Mouse (Mus musculus) liver, adult 2 months (tissue): Measurements from ENCODE around the gene Slco1a5. TPM values are rescaled to one million over a fixed set of nuclear protein-coding genes. Genes with fewer than 3 reads are reported as not detected.

ENCODE experiments used
- DNase-seq: peaks from one replicate; pipeline ENCODE4 v3.0.0-alpha.2; 2011; ENCODE audit warnings: low read depth, low spot score; ENCODE audit errors: extremely low read depth
- H3K27ac ChIP-seq: fragments of 200-500 bp; replicated peaks from 2 replicates; pipeline ENCODE4 v1.5.1; 2012; ENCODE audit warnings: low read depth, mild to moderate bottlenecking, control low read depth, inconsistent platforms, low read length; ENCODE audit not compliant: insufficient read depth
- H3K27me3 ChIP-seq: fragments of 200-500 bp; 2 replicates; pipeline ENCODE4 v1.6.1; 2012; ENCODE audit warnings: mild to moderate bottlenecking, moderate library complexity, low read length, inconsistent platforms; ENCODE audit not compliant: control insufficient read depth, insufficient read depth
- H3K36me3 ChIP-seq: fragments of 200-500 bp; 2 replicates; pipeline ENCODE4 v1.6.1; 2012; ENCODE audit warnings: low read length, inconsistent platforms; ENCODE audit not compliant: control insufficient read depth, insufficient read depth
- H3K4me1 ChIP-seq: fragments of 200-500 bp; 2 replicates; pipeline ENCODE4 v1.6.1; 2011; ENCODE audit warnings: low read length; ENCODE audit not compliant: control insufficient read depth, insufficient read depth
- H3K4me3 ChIP-seq: fragments of 200-500 bp; 2 replicates; pipeline ENCODE4 v1.5.1; 2011; ENCODE audit warnings: low read depth, mild to moderate bottlenecking, control low read depth, low read length, moderate library complexity; ENCODE audit not compliant: insufficient read depth
- H3K79me2 ChIP-seq: fragments of 200-500 bp; 2 replicates; pipeline ENCODE4 v1.6.1; 2012; ENCODE audit warnings: inconsistent platforms, mild to moderate bottlenecking, low read length, moderate library complexity; ENCODE audit not compliant: control insufficient read depth, insufficient read depth
- H3K9ac ChIP-seq: fragments of 200-500 bp; 2 replicates; pipeline ENCODE4 v1.6.1; 2012; ENCODE audit warnings: low read depth, mild to moderate bottlenecking, control low read depth, inconsistent platforms, low read length
- CTCF ChIP-seq: fragments of 200-500 bp; IDR thresholded peaks from 2 replicates; pipeline ENCODE4 v1.5.1; 2011; ENCODE audit warnings: low read depth, low read length, control low read depth
- POLR2A ChIP-seq: fragments of 200-500 bp; IDR thresholded peaks from 2 replicates; pipeline ENCODE4 v1.6.1; 2011; ENCODE audit warnings: low read length, control low read depth; ENCODE audit not compliant: insufficient read depth; ENCODE audit errors: extremely low read depth
- WGBS: fragments of 180-500 bp; shearing (Covaris S2); methylation state at CpG from one replicate; pipeline ENCODE4 v1.1.7; 2018; 5-methylcytosine and 5-hydroxymethylcytosine counted together
- polyA plus RNA-seq: library from polyadenylated mRNA; depleted of rRNA; stranded (reverse); fragments of >200 nt; gene quantifications from 2 replicates; pipeline ENCODE4 v1.2.3, GENCODE M21; 2012; rRNA removed
- total RNA-seq: library from RNA; depleted of rRNA; stranded (reverse); fragments of >200 nt; gene quantifications from 2 replicates; pipeline ENCODE4 v1.2.3, GENCODE M21; 2014; rRNA removed

Slco1a5 gene
- total RNA-seq (not detected in 2 replicates), polyA plus RNA-seq (not detected in 2 replicates)

DNA sequence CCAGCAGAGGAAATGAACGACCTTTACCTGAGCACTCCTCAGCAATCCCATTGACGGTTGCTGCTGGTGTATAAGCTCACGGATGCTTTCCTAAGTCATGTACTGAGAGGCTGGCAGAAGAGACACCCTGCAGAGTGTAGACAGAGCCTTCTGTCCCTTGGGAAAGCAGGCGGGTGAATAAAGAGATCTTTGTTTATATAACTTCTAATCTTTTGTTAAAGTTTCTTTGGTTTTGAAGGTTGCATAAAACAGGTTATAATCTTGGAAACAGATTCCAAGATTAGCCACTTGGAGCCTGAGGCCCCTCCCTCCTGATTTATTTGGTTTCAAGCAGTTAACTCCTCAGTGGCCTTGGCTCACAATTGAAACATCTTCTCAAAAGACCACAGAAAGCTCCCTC lies at the start of gene Slco1a5:
Gene Slco1a5, minus strand, starts transcription at position 101 of the 400 bp plus-strand sequence.
- TF ChIP-seq CTCF = no peak
- TF ChIP-seq POLR2A = no peak
- no peak within 1 kb of the TSS for H3K27ac ChIP-seq

DNA sequence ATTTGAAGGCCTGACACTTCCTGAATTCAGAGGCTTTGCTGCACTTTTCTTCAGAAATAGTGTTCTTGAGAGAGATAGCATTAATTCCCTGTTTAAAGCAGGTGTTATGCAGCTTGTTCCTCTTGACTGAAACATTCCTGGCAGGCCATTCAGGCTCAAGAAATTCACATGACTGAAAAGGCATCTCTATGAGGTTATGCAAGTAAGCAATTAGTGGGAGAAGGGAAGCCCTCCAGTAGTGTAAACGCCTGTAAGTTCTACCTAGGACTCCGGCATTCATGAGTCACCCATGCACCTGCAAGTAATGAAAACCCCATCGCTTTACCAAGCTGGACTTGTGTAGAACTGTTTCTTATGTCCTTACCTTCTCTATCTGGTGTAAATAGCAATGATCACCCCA lies 46.8 kb upstream of the Slco1a5 start:
- Histone ChIP-seq H3K27me3 (no peaks in the 10 kb centered on the region), H3K79me2 (no peaks in the 10 kb centered on the region), H3K4me3 (no peak overlapping the region), H3K9ac (no peak overlapping the region), H3K36me3 (peaks cover 32% of the 10 kb centered on the region), H3K27ac (no peak overlapping the region), H3K4me1 (no peaks in the 10 kb centered on the region)
- no peak for DNase-seq
- TF ChIP-seq POLR2A (no peak), CTCF (no peak)
- WGBS = 92% methylated on average over 3 of the region's 3 CpGs

More for the DNA sequence above, at the start of gene Slco1a5:
- DNase-seq = no peak
- H3K9ac ChIP-seq = no peak within 1 kb of the TSS
- no peaks in the 10 kb centered on the region for H3K79me2 ChIP-seq
- H3K4me1 ChIP-seq = no peaks in the 10 kb centered on the region
- H3K4me3 ChIP-seq = no peak within 1 kb of the TSS
- WGBS = 46% methylated on average over 4 of the region's 4 CpGs
- H3K27me3 ChIP-seq = no peaks in the 10 kb centered on the region
- no peaks in the 10 kb centered on the region for H3K36me3 ChIP-seq

DNA sequence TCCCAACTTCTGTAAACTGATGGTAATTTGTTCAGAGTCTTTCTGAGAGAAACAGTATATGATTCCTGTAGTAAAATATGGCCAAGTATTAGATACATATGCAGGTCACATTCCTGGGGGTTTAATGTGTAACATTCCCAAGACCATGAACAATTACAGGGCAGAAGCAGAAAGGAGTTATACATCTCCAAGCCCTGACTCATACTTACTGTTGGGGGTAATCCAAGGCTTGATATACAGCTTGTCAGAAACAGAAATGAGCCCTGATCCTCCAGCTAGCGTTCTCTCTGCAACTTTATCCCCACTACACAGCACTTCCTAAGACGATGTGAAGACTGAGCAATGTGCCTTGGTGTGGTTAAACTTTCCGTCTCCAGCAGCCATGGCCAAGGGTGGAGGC lies 44.8 kb upstream of the Slco1a5 start:
- H3K4me1 ChIP-seq = no peaks in the 10 kb centered on the region
- no peaks in the 10 kb centered on the region for H3K79me2 ChIP-seq
- H3K4me3 ChIP-seq = no peak overlapping the region
- no peak overlapping the region for H3K9ac ChIP-seq
- no peak for DNase-seq
- H3K27me3 ChIP-seq = no peaks in the 10 kb centered on the region
- no peak overlapping the region for H3K27ac ChIP-seq
- 95% methylated on average over 3 of the region's 3 CpGs for WGBS
- peaks cover 36% of the 10 kb centered on the region for H3K36me3 ChIP-seq
- TF ChIP-seq CTCF (no peak), POLR2A (no peak)

DNA sequence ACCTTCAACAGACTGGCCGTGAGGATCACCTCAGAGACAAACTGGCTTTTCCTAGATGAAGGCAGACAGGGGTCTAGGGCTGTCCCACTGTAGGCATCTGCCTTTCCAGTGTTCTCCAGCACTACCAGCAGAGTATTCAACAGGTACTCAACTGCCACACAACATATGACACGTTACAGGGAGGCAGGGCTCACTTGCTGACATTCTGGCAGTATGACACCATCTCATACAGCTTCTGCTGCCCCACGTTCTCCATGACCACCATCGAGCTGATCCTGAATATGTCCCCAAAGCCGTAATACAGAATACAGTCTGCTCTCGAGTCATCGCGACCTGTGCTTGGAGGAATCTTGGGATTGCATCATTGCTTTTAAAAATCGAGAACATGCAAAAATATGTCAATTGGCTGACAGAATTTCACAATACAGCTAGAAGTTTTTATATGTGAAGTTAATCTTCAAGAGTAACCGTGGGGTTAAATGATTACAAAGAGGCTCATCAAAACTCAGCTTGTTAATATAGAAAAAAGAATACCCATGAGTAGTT lies 43.8 kb upstream of the Slco1a5 start:
- no peak for TF ChIP-seq POLR2A
- no peak for DNase-seq
- Histone ChIP-seq H3K79me2 (no peaks in the 10 kb centered on the region), H3K27ac (no peak overlapping the region), H3K27me3 (no peaks in the 10 kb centered on the region), H3K9ac (no peak overlapping the region), H3K4me1 (no peaks in the 10 kb centered on the region), H3K36me3 (peaks cover 45% of the 10 kb centered on the region), H3K4me3 (no peak overlapping the region)
- WGBS = 93% methylated on average over 10 of the region's 10 CpGs

DNA sequence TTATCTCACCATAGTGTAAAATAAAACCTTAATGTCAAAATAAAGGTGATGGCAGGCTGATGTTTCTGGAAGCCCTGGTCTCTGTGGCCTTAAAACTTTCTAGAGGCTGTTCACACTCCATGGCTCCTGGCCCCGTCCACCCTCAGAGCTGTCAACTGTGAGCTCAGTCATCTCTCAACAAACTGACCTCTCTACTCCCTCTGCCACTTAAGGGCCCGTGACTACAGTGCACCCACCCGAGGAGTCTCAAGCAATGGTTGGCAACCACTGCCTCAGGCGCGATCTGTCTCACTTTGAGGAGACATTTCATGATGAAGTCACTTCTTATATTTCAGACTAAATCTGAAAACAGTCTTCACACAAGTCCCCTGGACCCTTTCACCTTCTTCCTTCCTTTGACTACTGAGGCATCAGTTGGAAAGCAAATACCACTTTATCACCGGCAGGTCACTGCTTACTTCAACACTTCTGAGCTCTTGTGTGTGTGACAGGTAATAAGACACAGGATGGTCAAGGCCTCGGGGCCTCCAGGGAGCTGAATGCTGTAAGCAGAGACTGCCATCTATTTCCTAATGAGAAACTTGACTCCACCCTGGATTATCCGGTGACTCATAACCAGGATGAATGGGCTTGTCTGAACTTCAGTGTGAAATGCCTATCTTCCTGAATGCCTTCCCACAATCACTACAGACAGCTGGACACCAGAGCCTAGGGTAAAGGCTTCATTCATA lies 43.1 kb upstream of the Slco1a5 start:
- no peak for TF ChIP-seq POLR2A
- no peak for TF ChIP-seq CTCF
- peaks cover 48% of the 10 kb centered on the region for H3K36me3 ChIP-seq
- H3K4me3 ChIP-seq = no peak overlapping the region
- no peak for DNase-seq
- no peaks in the 10 kb centered on the region for H3K27me3 ChIP-seq
- H3K9ac ChIP-seq = no peak overlapping the region
- H3K79me2 ChIP-seq = no peaks in the 10 kb centered on the region
- H3K4me1 ChIP-seq = no peaks in the 10 kb centered on the region
- no peak overlapping the region for H3K27ac ChIP-seq
- WGBS = 87% methylated on average over 8 of the region's 8 CpGs

DNA sequence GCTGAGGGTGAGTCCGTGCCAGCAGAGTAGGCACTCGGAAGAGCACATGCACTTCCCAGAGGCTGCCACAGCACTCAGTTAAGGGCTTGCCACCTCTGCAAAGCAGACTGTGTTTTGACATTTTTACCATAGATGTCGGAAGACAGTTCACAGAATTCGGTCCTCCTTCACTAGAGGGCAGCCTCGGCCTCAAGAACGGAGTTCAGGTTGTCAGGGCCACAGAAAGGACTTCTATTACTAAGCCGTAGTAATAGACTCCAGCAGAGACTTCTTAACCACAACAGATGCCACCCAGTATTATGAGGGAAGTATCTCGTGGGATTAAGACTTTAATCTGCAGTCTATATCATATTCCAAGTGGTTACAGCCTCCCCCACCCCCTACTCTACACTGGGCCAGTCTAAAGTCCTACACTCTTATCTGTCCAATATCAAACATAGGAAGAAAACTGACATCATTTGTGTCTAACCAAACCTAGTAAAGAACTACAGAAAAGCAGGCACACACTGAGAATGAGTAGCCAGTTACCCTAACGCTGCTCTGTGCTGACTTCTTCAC lies 40.3 kb upstream of the Slco1a5 start:
- no peak overlapping the region for H3K4me3 ChIP-seq
- H3K27ac ChIP-seq = no peak overlapping the region
- no peaks in the 10 kb centered on the region for H3K79me2 ChIP-seq
- peaks cover 58% of the 10 kb centered on the region for H3K36me3 ChIP-seq
- TF ChIP-seq POLR2A (no peak), CTCF (no peak; the same call in 1 of the 2 replicates)
- H3K9ac ChIP-seq = no peak overlapping the region
- H3K27me3 ChIP-seq = no peaks in the 10 kb centered on the region
- no peaks in the 10 kb centered on the region for H3K4me1 ChIP-seq
- no peak for DNase-seq
- 72% methylated on average over 9 of the region's 9 CpGs for WGBS
